Comparison of ENCODE assay signal across 22 mouse cellular contexts in genomic region chr2:127662708-127663107, GRCm38 (mm10). TPM values are rescaled to one million over a fixed set of nuclear protein-coding genes. Genes with fewer than 3 reads are reported as not detected.
DNase-seq lines count a peak whose midpoint lies in the region; ATAC-seq and TF ChIP-seq lines count a peak whose summit lies in the region.
"Had no signal": no experiment of that assay in that cellular context is flagged by ENCODE, and none has a peak within 500 bp of the region (broad histone marks: within the 10 kb centered on the region; RNA-seq: fewer than 3 reads in every experiment).

No protein-coding gene starts in this region.

- no peaks in the 10 kb centered on the region for H3K4me1 ChIP-seq in stomach, postnatal 0 days (replicated peaks; ENCODE audit: control insufficient read depth, insufficient read depth)

- H3K27ac ChIP-seq in stomach, postnatal 0 days (replicated peaks): no peak overlapping the region

- H3K9ac ChIP-seq in stomach, postnatal 0 days (ENCODE audit: low read length): no peak overlapping the region

- H3K4me3 ChIP-seq in stomach, postnatal 0 days (ENCODE audit: low read depth, low read length): no peak overlapping the region

- no peaks in the 10 kb centered on the region for H3K27me3 ChIP-seq in stomach, postnatal 0 days (ENCODE audit: control insufficient read depth, insufficient read depth, low read length)
- H3K27me3 ChIP-seq: Patski had no signal

- 0 out of 2 replicates have a peak, but pooled peaks have one; percentile 30 for ATAC-seq in stomach, postnatal 0 days (ENCODE audit: low FRiP score, low TSS enrichment)
- ATAC-seq: activated CD4-positive, CD25-positive, alpha-beta regulatory T cell, adult 4 months; CD4-positive, CD25-positive, alpha-beta regulatory T cell, adult 4 months; Patski had no signal

- H3K4me2 ChIP-seq in stomach, postnatal 0 days (replicated peaks; ENCODE audit: low read depth): no peak overlapping the region

- H3K36me3 ChIP-seq in stomach, postnatal 0 days (ENCODE audit: control insufficient read depth, insufficient read depth, low read length): no peaks in the 10 kb centered on the region
- H3K36me3 ChIP-seq: G1E had no signal

- peak; percentile 73 for DNase-seq in heart, adult 11 months
- DNase-seq in heart, adult 8-10 months (ENCODE audit: low spot score): no peak
- DNase-seq in urinary bladder, postnatal 14 days (ENCODE audit: low spot score): peak; percentile 77
- no peak for DNase-seq in urinary bladder, postnatal 4 days (ENCODE audit: low spot score in 2 of 2)
- DNase-seq in stomach, postnatal 0 days (ENCODE audit: low spot score): no peak
- no peak for DNase-seq in thymus, postnatal 10 days (ENCODE audit: low spot score in 2 of 2)
- DNase-seq: adrenal gland, adult 2 months; adrenal gland, adult 8-10 months; adrenal gland, postnatal 10 days; adrenal gland, postnatal 14 days; adrenal gland, postnatal 25 days; adrenal gland, postnatal 36 days; B cell, adult 2 months; cerebellum, adult 11 months; cerebellum, adult 11-12 months; cerebellum, adult 18-20 months had no signal

- 40% methylated on average over 1 of the region's 2 CpGs for WGBS in stomach, postnatal 0 days

- TF ChIP-seq EP300 in stomach, postnatal 0 days (optimal IDR thresholded peaks at IDR 0.05): no peak

- H3K9me3 ChIP-seq in stomach, postnatal 0 days (ENCODE audit: control insufficient read depth, low read length): no peaks in the 10 kb centered on the region
- H3K9me3 ChIP-seq: G1E had no signal

- no peak for TF ChIP-seq CTCF in stomach, postnatal 0 days (IDR thresholded peaks at IDR 0.05; ENCODE audit: low read depth)

RNA-seq across cellular contexts. Expression of gene Mal, which starts 6.2 kb away (rescaled TPM):
- 10 to 100 TPM; 12.9 to 25.1 (median 18.7) TPM for total RNA-seq in heart, adult 8-10 months (2022)
- 192 and 213 TPM in 2 replicates for polyA plus RNA-seq in stomach, postnatal 0 days (2015; fragmentation: Nextera tagmentation; extraction: Ambion mirVana)
- total RNA-seq: CH12.LX, G1E, MEL had no signal
- polyA plus RNA-seq: activated CD4-positive, CD25-positive, alpha-beta regulatory T cell, adult 4 months; CD4-positive, CD25-positive, alpha-beta regulatory T cell, adult 4 months; G1E had no signal

Comparison
In these comparisons a context has a peak if more than half of its experiments do, and no peak if none do; other contexts are left out.
1. DNase-seq: peak in heart, adult 11 months (single experiment) and urinary bladder, postnatal 14 days (single experiment); none in heart, adult 8-10 months (single experiment), urinary bladder, postnatal 4 days (0 of 2), stomach, postnatal 0 days (single experiment) and thymus, postnatal 10 days (0 of 2).